Mouse (Mus musculus): ENCODE results near the gene Fam20b. TPM values are rescaled to one million over a fixed set of nuclear protein-coding genes. Genes with fewer than 3 reads are reported as not detected.

The Fam20b gene
- polyA plus RNA-seq, 1 experiment from 2014 or later, result 9.3 TPM

DNA sequence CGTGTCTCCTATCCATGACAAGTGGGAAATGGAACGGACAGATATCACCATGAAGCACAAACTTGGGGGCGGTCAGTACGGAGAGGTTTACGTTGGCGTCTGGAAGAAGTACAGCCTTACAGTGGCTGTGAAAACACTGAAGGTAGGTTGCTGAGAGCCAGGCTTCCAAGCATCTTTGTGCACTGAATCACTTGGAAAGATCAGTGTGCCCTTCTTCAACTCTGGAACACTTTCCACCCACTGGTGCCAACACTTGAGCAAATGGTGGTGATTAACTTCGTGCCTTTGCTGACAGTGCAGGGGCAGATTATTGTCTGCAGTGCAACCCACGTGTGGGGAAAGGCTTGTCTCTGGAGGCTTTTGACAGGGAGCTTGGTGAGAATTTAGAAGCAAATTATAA, 88.9 kb downstream of the Fam20b start:
- H3K27ac ChIP-seq (replicated peaks), result no peak overlapping the region

More for the DNA sequence above, 88.9 kb downstream of the Fam20b start:
- Histone ChIP-seq H3K36me3 (replicated peaks) (peaks cover 58% of the 10 kb centered on the region), H3K9me3 (replicated peaks) (no peaks in the 10 kb centered on the region), H3K4me2 (no peak overlapping the region), H3K4me1 (replicated peaks) (no peaks in the 10 kb centered on the region), H3K27me3 (no peaks in the 10 kb centered on the region), H3K4me3 (replicated peaks) (no peak overlapping the region), H3K9ac (no peak overlapping the region)
- 76% methylated on average over 8 of the region's 8 CpGs for WGBS (ENCODE audit: insufficient replicate concordance)
- no peak for ATAC-seq (ENCODE audit: insufficient read depth)

Other genes starting within 250 kb of the Fam20b start
- 20.5 and 22.3 TPM in 2 replicates for gene Soat1, start 244.8 kb downstream of the Fam20b start, polyA plus RNA-seq (2015; fragmentation: Nextera tagmentation; extraction: Ambion mirVana)
- gene Gm10031, start 195.1 kb downstream of the Fam20b start, polyA plus RNA-seq (2015; fragmentation: Nextera tagmentation; extraction: Ambion mirVana), result 0.06 and 0.17 TPM in 2 replicates
- 0.90 and 0.94 TPM in 2 replicates for gene Abl2, start 160.3 kb downstream of the Fam20b start, polyA plus RNA-seq (2015; fragmentation: Nextera tagmentation; extraction: Ambion mirVana)
- gene Tor3a, start 44.7 kb downstream of the Fam20b start, polyA plus RNA-seq (2015; fragmentation: Nextera tagmentation; extraction: Ambion mirVana), result 4.4 and 4.6 TPM in 2 replicates
- gene Angptl1, start 119.5 kb upstream of the Fam20b start, polyA plus RNA-seq (2015; fragmentation: Nextera tagmentation; extraction: Ambion mirVana), result 0.69 and 0.78 TPM in 2 replicates
- 12.1 and 14.7 TPM in 2 replicates for gene Ralgps2, start 220.5 kb upstream of the Fam20b start, polyA plus RNA-seq (2015; fragmentation: Nextera tagmentation; extraction: Ambion mirVana)

Measured in liver, embryonic 15.5 days (tissue).